Mouse (Mus musculus): Measurements from ENCODE around the gene Gnpat. TPM values are rescaled to one million over a fixed set of nuclear protein-coding genes. Genes with fewer than 3 reads are reported as not detected.

Gnpat gene
- 102 and 103 TPM in 2 replicates for polyA plus RNA-seq (2012; rRNA removed)

DNA sequence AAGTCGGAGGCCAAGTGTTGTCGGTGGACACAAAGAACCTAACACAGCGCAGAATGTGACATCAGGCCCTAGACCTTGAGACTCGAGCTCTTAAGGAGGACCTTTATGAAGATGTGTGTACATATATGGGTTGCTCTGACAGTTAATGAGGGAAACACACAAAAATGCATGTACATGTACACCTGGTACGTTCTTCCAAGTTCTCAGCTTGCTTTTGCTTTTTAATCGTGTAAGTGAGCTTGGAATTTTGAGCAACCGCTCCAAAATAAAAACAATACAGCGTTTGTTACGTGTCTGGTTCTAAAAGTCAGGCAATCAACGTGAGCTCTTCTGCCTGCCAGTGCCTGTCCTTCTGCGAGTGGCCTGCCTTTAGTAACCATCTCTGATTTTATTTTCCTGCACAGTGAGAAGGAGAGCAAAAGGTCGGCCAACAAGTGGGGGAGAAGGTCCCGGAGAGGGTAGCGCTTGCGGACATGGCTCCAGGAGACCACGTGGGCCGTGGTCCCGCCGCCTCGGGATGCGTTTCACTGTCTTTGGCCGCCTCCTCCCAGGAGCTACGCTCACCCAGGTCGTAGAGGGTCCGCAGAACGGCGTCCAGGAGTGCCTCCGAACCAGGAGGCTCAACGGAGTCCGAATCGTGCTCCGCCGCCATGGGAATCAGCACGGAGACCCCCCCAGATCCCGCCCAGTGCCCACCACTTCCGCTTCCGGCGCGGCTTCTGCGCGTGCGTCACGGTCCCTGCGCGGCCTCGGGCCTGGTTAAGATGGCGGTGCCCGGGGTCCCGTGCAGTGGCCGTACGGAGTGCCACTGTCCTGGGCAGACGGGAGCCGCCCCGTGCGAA lies at the start of gene Gnpat, which contains the start of gene 2810004N23Rik:
Gene Gnpat, plus strand, starts transcription at position 713 of the 842 bp plus-strand sequence.
Gene 2810004N23Rik, minus strand, starts transcription at position 800 of the 842 bp plus-strand sequence.
- peak; percentile 80 to 94 for DNase-seq (ENCODE audit: extremely low spot score in 1 of 2, low spot score in 1 of 2)

DNA sequence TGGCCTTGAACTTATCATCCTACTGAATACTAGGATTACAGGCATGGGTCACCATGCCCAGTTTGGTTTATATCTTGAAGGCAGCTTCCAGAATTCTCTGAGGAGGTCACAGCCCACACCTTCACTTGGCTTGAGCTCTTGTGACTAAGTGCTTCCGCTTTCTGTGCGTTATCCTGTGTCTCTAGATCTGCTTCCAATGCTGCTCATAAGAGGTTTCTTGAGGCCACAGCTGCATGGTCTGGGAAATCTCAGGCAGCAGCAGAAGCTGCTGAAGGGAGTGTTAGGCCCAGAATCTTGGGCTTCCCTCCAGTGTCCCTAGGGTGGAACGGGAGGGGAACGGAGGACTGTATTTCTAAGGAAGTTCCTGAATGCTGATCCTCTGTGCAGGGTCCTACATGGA lies 49.5 kb upstream of the Gnpat start:
- DNase-seq (ENCODE audit: extremely low spot score in 1 of 2, low spot score in 1 of 2): no peak

- DNase-seq (ENCODE audit: extremely low spot score in 1 of 2, low spot score in 1 of 2): no peak
Observed at GRCm38 (mm10) chr8:124815870-124816269, 47.0 kb upstream of the Gnpat start.

DNA sequence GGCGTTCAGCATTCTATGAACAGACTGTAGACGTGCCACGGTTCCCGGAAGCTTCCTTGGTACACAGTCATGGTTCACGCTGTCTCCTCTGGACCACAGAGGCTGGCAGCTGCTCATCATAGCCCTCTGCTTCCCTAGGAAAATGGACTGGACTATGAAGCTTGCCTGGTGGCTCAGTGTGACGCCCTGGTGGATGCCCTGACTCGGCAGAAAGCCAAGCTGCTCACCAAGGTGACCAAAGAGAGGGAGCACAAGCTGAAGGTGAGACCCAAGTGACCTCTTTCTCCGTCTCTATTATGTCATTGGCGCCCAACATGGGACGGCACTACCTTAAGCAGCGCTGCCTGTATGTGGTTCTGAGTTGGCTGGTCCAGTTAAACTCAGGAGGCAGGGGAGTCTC lies 46.0 kb upstream of the Gnpat start:
- DNase-seq (ENCODE audit: extremely low spot score in 1 of 2, low spot score in 1 of 2): no peak

DNA sequence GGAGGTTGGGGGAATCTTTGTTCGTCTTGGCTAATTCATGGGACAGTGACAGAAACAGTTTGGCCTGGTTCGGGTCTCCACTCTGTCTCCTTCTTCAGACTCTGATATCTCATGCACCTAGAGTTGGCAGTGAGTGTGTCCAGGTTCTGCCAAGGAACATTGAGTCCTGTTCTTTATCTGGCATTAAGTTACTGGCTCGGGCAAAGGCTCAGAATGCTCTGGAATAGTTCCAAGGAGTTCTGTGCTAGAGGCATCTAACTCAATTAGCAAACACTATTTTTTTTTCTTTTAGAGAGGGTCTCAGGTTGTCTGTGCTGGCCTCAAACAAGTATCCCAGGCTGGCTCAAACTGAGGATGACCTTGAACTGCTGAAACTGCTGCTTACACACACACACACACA lies 45.5 kb upstream of the Gnpat start:
- DNase-seq (ENCODE audit: extremely low spot score in 1 of 2, low spot score in 1 of 2): no peak

- no peak for DNase-seq (ENCODE audit: extremely low spot score in 1 of 2, low spot score in 1 of 2)
Observed at GRCm38 (mm10) chr8:124819612-124820115, 43.2 kb upstream of the Gnpat start.

DNA sequence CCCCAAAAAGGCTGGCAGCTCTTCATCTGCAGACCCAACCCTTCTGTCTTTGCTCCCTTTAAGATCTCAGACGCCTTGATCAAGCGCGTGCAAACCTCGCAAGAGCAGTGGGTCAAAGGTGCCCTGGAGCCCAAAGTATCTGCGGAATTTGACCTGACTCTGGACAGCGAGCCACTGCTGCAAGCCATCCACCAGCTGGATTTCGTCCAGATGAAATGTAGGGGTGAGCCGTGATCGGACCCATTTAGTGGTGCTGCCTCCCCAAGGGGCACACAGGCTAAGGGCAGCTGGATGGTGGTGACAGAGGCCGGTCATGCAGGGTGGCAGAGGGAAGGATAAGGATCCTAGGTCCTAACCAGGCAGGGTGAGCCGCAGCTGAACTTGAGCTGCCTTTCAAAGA lies 42.7 kb upstream of the Gnpat start:
- DNase-seq (ENCODE audit: extremely low spot score in 1 of 2, low spot score in 1 of 2): no peak

- no peak for DNase-seq (ENCODE audit: extremely low spot score in 1 of 2, low spot score in 1 of 2)
Observed at GRCm38 (mm10) chr8:124823497-124823896, 39.3 kb upstream of the Gnpat start.

DNA sequence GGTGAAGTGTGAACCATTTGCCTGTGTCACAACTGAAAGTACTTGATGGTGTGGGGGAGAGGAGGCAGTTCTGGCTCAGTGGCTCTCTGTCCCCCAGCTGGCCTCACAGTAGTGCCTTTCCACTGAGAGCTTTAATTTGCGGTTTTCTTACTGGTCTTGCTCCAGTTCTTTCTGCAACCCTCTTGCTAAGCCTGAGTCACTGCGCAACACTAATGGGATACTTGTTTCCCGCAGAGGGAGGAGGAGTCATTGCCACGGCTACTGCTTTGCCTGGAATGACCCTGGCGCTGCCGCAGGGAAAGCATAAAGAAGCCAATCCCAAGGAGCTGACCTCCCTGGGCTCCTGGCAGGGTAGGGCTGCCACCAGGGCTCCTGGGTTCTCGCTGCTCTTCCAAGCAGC lies 36.2 kb upstream of the Gnpat start:
- peak in 1 of 2 experiments; percentile 22 for DNase-seq (ENCODE audit: extremely low spot score in 1 of 2, low spot score in 1 of 2)

- DNase-seq (ENCODE audit: extremely low spot score in 1 of 2, low spot score in 1 of 2): peak in 1 of 2 experiments; percentile 76
Observed at GRCm38 (mm10) chr8:124827387-124827786, 35.4 kb upstream of the Gnpat start.

DNA sequence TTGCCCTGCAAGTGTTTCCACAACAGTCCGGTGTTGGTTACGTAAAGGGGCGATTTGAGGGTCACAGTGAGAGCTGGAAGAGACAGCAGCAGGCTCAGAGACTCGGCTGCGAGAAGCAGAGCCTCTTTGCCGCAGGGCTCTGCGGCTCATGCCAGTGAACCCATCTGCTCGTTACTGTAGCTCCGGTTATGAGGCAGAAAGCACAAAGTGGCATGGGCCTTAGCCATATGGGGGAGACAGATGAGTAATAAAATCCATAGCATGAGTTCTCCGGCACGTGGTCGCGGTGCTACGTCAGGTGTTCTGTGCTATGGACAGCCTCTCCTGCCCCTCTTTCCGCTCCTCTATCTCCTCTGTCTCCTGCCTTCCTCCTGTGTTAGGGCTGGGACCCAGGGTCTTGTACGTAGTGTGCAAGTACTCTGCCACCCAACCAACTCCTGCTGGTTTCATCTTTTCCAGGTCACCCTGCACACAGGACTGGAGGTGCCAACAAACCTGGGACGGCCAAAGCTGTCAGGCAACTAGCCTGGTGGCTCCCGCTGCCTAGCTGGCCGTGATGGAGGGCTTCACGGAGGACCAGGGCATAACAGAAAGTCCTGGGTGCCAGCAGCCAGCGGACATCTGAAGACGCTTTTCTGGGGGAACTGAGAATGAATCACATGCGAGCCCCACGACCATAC lies 34.1 kb upstream of the Gnpat start:
- peak; percentile 39 to 54 for DNase-seq (ENCODE audit: extremely low spot score in 1 of 2, low spot score in 1 of 2)

GRCm38 (mm10) chr8:124830050-124830449 lies 32.8 kb upstream of the Gnpat start:
- no peak for DNase-seq (ENCODE audit: extremely low spot score in 1 of 2, low spot score in 1 of 2)

DNA sequence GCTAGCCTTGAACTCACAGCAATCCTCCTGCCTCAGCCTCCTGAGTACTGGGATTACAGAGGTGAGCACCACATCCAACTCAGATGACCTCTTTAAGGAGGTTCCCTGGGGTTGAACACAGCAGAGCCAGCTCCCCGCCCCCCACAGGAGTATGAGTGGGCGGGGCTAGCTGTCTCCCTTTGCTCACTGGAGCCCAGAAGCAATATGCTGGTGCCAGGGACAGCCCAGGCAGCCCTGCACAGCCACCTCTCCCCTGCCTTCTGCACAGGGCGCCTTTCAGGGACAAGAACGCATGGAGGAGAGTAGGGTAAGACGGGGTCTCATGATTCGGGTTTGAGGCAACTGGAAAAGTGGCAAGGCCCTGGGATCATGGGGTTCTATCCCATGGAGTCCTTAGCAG lies 31.3 kb upstream of the Gnpat start:
- no peak for DNase-seq (ENCODE audit: extremely low spot score in 1 of 2, low spot score in 1 of 2)

- no peak for DNase-seq (ENCODE audit: extremely low spot score in 1 of 2, low spot score in 1 of 2)
Observed at GRCm38 (mm10) chr8:124831941-124832340, 30.9 kb upstream of the Gnpat start.

- no peak for DNase-seq (ENCODE audit: extremely low spot score in 1 of 2, low spot score in 1 of 2)
Observed at GRCm38 (mm10) chr8:124833430-124834205, 29.2 kb upstream of the Gnpat start.

DNA sequence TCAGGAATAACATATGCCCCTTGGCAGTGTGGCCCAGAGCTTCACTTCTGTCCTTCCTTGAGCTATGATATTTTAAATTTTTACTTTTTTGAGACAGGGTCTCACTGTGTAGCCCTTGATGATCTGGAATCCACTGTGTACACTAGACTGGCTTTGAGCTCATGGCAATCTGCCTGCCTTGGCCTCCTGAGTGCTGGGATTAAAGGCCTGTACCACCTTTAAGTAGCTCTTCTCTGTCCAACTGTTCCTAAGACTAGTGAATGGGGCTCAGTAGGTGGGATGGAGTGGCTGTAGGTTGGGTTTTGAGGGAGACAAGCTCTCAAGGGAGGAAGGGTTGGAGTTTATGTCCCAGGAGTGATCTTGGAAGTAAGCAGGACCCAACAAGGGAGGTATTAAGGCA lies 27.0 kb upstream of the Gnpat start:
- DNase-seq (ENCODE audit: extremely low spot score in 1 of 2, low spot score in 1 of 2): no peak

- DNase-seq (ENCODE audit: extremely low spot score in 1 of 2, low spot score in 1 of 2): no peak
Observed at GRCm38 (mm10) chr8:124836273-124836672, 26.6 kb upstream of the Gnpat start.

DNA sequence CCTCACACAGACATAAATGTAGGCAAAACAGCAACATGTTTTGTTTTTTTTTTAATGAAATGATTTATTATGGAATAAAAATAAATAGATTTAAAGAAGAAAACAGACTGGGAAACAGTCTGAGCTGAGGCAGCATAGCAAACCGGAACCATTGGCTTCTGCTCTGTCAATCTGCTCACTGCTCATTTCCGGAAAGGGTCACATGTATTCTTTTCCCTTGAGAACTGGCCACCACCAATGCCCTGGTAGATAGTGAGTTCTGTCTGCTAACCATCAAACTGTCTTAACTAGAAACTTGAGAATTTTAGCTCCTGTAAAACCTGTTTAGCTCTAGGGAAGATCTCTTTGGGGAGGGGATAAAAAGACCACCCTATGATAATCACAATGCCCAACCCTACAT lies 25.9 kb upstream of the Gnpat start:
- DNase-seq (ENCODE audit: extremely low spot score in 1 of 2, low spot score in 1 of 2): no peak

- DNase-seq (ENCODE audit: extremely low spot score in 1 of 2, low spot score in 1 of 2): no peak
Observed at GRCm38 (mm10) chr8:124837956-124838355, 24.9 kb upstream of the Gnpat start.

DNA sequence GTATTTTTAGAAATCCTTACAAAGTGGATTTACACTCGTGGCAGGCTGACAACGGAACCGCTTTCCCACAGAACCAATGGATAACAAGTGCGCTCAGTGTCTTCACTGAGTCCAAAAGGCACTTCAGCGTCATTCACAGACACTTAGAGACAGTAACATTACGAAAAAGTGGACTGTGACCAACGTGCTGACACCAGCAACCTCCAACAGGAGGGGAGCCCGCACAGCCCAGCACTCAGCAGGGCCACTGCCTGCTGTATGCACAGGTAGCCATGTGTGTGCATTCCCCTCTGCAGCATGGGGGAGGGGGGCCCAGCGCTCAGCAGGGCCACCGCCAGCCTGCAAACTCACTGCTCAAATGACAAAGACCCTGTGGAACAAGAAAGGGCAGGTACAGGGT lies 23.5 kb upstream of the Gnpat start:
- DNase-seq (ENCODE audit: extremely low spot score in 1 of 2, low spot score in 1 of 2): no peak

- no peak for DNase-seq (ENCODE audit: extremely low spot score in 1 of 2, low spot score in 1 of 2)
Observed at GRCm38 (mm10) chr8:124840900-124841299, 21.9 kb upstream of the Gnpat start.

All from frontal cortex, adult 2 months (tissue).